Mouse (Mus musculus) intestine, embryonic 14.5 days (tissue): Measurements from ENCODE around the gene Rab21. TPM values are rescaled to one million over a fixed set of nuclear protein-coding genes. Genes with fewer than 3 reads are reported as not detected.
A peak's percentile ranks its signal among the peaks of the same experiment; 100 is the strongest.
"Not testable (repeated sequence)": the region's sequence is repeated elsewhere in the genome, so short reads cannot be mapped to it uniquely, and the experiment has no call there.

Experiments
- ATAC-seq: fragments of 200-750 bp; cut with Nextera tagmentation; replicated peaks from 2 replicates; pipeline ENCODE4 v1.8.0; 2017; ENCODE audit warnings: low read depth, moderate number of reproducible peaks, moderate TSS enrichment, moderate library complexity; ENCODE audit not compliant: low FRiP score, low TSS enrichment
- DNase-seq: peaks from one replicate; pipeline ENCODE4 v3.0.0-alpha.2; 2018; ENCODE audit warnings: low spot score
- H3K27ac ChIP-seq: fragments of 300-500 bp; sonication (generic); 2 replicates; pipeline ENCODE4 v1.5.1; 2014; ENCODE audit warnings: low read depth, mild to moderate bottlenecking, control low read depth
- H3K27me3 ChIP-seq: fragments of 300-500 bp; sonication (generic); replicated peaks from 2 replicates; pipeline ENCODE4 v1.6.1; 2014; ENCODE audit warnings: low read length, control low read depth; ENCODE audit not compliant: control insufficient read depth, insufficient read depth
- H3K36me3 ChIP-seq: fragments of 300-500 bp; sonication (generic); 2 replicates; pipeline ENCODE4 v1.6.1; 2014; ENCODE audit warnings: low read length, control low read depth; ENCODE audit not compliant: control insufficient read depth, insufficient read depth
- H3K4me1 ChIP-seq: fragments of 300-500 bp; sonication (generic); replicated peaks from 2 replicates; pipeline ENCODE4 v1.6.1; 2014; ENCODE audit warnings: low read length, control low read depth, mixed read lengths; ENCODE audit not compliant: control insufficient read depth, insufficient read depth
- H3K4me2 ChIP-seq: fragments of 300-500 bp; sonication (generic); 2 replicates; pipeline ENCODE4 v1.6.1; 2014; ENCODE audit warnings: low read length
- H3K4me3 ChIP-seq: fragments of 300-500 bp; sonication (generic); 2 replicates; pipeline ENCODE4 v1.5.1; 2014; ENCODE audit warnings: low read depth, low read length, control low read depth, mixed read lengths
- H3K9ac ChIP-seq: fragments of 300-500 bp; sonication (generic); 2 replicates; pipeline ENCODE4 v1.6.1; 2014; ENCODE audit warnings: mild to moderate bottlenecking, low read length
- H3K9me3 ChIP-seq: fragments of 300-500 bp; sonication (generic); 2 replicates; pipeline ENCODE4 v1.6.1; 2016; ENCODE audit warnings: low read length, control low read depth; ENCODE audit not compliant: control insufficient read depth
- WGBS: fragments of 180-500 bp; shearing (Covaris S2); extraction: QIAGEN DNeasy Blood & Tissue Kit; methylation state at CpG from one replicate; pipeline ENCODE4 v1.1.7; 2014; 5-methylcytosine and 5-hydroxymethylcytosine counted together
- polyA plus RNA-seq: library from polyadenylated mRNA; unstranded; fragments of >200 nt; fragmentation: Nextera tagmentation; extraction: Ambion mirVana; gene quantifications from 2 replicates; pipeline ENCODE4 v1.2.1, GENCODE M21; 2014

The Rab21 gene
- polyA plus RNA-seq, 1 experiment from 2014 or later, result 7.5 TPM

DNA sequence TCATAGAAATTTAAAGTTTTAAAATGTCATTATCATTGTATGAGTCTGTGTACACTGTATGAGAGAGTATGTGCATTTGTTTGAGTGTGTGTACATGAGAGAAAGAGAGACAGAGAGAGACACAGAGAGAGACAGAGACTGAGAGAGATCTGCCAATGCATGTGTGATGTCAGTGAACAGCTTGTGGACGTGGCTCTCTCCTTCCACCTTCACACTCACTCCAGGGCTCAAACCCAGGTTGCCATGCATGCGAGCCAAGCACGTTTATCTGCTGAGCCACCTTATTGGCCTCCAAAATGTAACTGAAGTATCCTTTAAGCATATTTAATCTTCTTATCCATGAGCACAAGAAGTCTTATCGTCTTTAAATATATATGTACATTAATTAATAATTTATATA is 21.5 kb upstream of the Rab21 start:
- H3K4me1 ChIP-seq, result no peaks in the 10 kb centered on the region
- DNase-seq (no peak), ATAC-seq (no peak)
- peaks cover 5% of the 10 kb centered on the region; the same call in 1 of the 2 replicates for H3K36me3 ChIP-seq
- no peak overlapping the region for H3K4me3 ChIP-seq
- 77% methylated on average over 4 of the region's 4 CpGs for WGBS
- H3K9ac ChIP-seq, result no peak overlapping the region
- no peak overlapping the region for H3K4me2 ChIP-seq
- H3K27ac ChIP-seq, result no peak overlapping the region
- no peaks in the 10 kb centered on the region for H3K27me3 ChIP-seq
- no peaks in the 10 kb centered on the region for H3K9me3 ChIP-seq

DNA sequence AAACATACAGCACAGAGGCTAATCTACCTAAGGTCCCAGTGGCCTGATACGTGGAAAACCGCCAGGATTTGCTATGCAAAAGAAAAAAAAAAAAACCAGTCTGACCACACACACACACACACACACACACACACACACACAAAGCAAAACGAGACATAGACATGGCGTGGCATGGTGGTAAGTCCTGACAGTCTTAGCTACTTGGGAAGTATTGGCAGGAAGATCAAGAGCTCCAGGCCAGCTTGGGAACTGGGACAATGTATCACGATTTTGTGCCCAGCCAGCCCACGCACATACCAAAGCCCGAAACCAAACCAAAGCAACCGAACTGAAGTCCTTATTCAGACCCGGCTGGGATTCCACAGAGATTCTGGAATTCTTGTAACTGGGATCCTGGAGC is 18.1 kb upstream of the Rab21 start:
- no peak for ATAC-seq
- WGBS, result 80% methylated on average over 9 of the region's 9 CpGs
- Histone ChIP-seq H3K4me3 (no peak overlapping the region), H3K36me3 (no peaks in the 10 kb centered on the region), H3K27ac (no peak overlapping the region), H3K4me2 (no peak overlapping the region), H3K9ac (no peak overlapping the region), H3K9me3 (no peaks in the 10 kb centered on the region), H3K4me1 (no peaks in the 10 kb centered on the region), H3K27me3 (no peaks in the 10 kb centered on the region)
- DNase-seq, result no peak

DNA sequence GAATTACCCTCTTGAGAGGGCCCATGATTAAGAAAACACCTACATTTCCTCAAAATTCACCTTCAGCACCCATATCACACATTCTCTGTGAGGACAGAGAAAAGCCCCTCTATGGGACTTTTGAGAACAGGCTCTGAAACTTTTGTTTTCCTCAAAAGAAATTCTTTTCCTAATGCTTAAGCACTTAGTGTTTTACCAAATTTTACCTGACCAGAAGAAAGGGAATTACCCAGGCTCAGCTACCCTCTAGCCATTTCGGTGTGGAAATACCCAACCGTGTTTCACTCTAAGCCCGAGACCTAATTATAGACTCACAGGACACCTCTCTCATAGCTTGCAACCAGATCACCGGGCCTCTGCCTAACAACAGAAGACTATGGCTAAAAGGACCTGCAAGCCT is 17.6 kb upstream of the Rab21 start:
- Histone ChIP-seq H3K36me3 (no peaks in the 10 kb centered on the region), H3K9ac (no peak overlapping the region), H3K4me3 (no peak overlapping the region), H3K4me2 (no peak overlapping the region), H3K27ac (no peak overlapping the region), H3K4me1 (no peaks in the 10 kb centered on the region), H3K27me3 (no peaks in the 10 kb centered on the region), H3K9me3 (no peaks in the 10 kb centered on the region)
- DNase-seq (no peak), ATAC-seq (no peak)
- 91% methylated on average over 4 of the region's 4 CpGs for WGBS

DNA sequence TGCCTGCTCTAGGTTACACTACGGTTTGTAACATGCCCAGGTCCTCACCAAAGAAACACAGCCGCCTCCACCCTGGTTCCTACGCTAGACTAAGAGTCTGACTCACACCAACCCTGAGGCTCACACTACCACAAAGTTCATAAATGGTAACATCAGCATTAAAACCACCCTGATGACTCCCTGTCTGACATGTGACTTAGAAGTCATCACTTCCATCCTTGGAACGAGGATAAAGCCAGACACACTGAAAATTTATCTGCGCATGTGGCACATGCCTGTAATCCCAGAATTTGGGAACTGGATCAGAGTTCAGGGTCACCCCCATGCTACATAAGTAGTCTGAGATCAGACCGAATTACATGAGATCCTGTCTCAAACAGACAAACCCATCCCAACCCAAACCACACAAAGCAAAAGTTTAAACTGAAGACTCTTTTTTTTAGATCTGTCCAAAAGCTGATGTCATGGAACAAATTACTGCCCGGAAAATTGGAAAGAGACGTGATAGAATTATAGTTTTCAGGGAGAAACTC is 17.1 kb upstream of the Rab21 start:
- Histone ChIP-seq H3K9ac (no peak overlapping the region), H3K4me2 (no peak overlapping the region), H3K27ac (no peak overlapping the region), H3K9me3 (no peaks in the 10 kb centered on the region), H3K4me3 (no peak overlapping the region), H3K4me1 (no peaks in the 10 kb centered on the region), H3K27me3 (no peaks in the 10 kb centered on the region), H3K36me3 (no peaks in the 10 kb centered on the region)
- ATAC-seq (no peak), DNase-seq (no peak)
- WGBS, result 85% methylated on average over 8 of the region's 8 CpGs

DNA sequence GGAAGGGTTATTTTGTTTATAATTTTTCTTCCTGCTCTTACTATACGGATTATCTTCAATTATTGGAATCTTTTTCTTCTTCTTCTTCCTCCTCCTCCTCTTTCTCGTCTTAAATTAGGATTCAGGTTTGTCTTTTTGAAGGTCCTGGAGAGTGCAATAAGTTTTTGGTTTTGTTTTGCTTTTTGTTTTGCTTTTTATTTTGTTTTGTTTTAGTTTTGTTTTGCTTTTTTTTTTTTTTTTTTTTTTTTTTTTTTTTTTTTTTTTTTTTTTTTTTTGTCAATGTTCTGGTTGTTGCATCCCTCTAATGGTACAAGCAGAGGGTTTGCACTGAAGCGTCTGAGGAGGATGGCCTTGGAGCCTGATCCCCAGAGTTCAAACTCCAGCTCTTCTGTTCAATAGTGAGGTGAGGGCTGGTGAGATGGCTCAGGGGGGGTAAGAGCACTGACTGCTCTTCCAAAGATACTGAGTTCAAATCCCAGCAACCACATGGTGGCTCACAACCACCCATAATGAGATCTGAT is 13.7 kb upstream of the Rab21 start:
- Histone ChIP-seq H3K4me3 (no peak overlapping the region), H3K27me3 (no peaks in the 10 kb centered on the region), H3K36me3 (no peaks in the 10 kb centered on the region), H3K9me3 (no peaks in the 10 kb centered on the region), H3K9ac (no peak overlapping the region), H3K27ac (no peak overlapping the region), H3K4me1 (no peaks in the 10 kb centered on the region), H3K4me2 (no peak overlapping the region)
- DNase-seq, result no peak
- ATAC-seq, result no peak
- 78% methylated on average over 3 of the region's 3 CpGs for WGBS

DNA sequence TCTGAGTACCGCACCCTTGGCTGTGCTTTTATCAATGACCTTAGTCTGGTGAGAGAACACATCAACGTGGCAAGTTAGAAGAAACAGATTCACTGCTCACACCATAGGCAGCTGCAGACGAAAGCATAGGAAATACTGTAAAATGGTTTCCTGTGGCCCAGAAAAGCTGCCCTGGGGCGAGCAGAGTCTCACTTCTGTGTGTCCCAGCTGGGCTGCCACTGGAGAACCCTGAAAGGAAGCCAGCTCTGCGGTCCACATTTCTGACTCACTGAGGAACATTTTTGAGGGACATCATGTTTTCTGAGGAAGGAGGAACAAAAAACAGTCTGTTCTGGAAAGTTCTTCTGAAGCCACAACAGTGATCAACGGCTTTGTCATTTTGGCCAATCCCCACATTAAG is 13.1 kb upstream of the Rab21 start:
- ATAC-seq (no peak), DNase-seq (no peak)
- Histone ChIP-seq H3K27ac (no peak overlapping the region), H3K27me3 (no peaks in the 10 kb centered on the region), H3K4me1 (no peaks in the 10 kb centered on the region), H3K36me3 (no peaks in the 10 kb centered on the region), H3K4me2 (no peak overlapping the region), H3K4me3 (no peak overlapping the region), H3K9ac (no peak overlapping the region), H3K9me3 (no peaks in the 10 kb centered on the region)
- WGBS, result 76% methylated on average over 6 of the region's 6 CpGs

DNA sequence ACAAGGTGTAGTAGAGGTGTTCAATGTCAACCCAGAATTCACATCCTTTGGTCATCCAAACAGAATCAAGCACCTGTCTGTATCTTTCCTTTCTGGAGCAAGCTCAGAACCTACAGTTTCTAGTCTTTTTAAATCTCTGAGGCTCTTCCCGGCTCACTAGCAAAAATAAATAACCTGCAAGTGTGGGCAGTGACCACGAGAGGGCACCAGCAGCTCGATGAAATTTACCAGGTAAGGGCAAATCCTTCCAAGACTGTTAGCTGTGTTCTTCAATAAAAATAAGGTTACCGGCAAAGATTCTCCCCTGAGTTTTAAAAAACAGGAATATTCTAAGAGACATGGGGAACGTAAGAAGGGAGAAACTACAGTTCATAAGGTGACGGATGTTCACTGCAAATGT is 7.9 kb upstream of the Rab21 start:
- no peak overlapping the region for H3K9ac ChIP-seq
- 10% methylated on average over 6 of the region's 6 CpGs for WGBS
- H3K4me1 ChIP-seq, result no peaks in the 10 kb centered on the region
- peak; percentile 78 for DNase-seq
- H3K27ac ChIP-seq, result no peak overlapping the region
- no peaks in the 10 kb centered on the region for H3K9me3 ChIP-seq
- no peaks in the 10 kb centered on the region for H3K36me3 ChIP-seq
- ATAC-seq, result no peak
- no peak overlapping the region for H3K4me3 ChIP-seq
- H3K4me2 ChIP-seq, result no peak overlapping the region
- no peaks in the 10 kb centered on the region for H3K27me3 ChIP-seq

DNA sequence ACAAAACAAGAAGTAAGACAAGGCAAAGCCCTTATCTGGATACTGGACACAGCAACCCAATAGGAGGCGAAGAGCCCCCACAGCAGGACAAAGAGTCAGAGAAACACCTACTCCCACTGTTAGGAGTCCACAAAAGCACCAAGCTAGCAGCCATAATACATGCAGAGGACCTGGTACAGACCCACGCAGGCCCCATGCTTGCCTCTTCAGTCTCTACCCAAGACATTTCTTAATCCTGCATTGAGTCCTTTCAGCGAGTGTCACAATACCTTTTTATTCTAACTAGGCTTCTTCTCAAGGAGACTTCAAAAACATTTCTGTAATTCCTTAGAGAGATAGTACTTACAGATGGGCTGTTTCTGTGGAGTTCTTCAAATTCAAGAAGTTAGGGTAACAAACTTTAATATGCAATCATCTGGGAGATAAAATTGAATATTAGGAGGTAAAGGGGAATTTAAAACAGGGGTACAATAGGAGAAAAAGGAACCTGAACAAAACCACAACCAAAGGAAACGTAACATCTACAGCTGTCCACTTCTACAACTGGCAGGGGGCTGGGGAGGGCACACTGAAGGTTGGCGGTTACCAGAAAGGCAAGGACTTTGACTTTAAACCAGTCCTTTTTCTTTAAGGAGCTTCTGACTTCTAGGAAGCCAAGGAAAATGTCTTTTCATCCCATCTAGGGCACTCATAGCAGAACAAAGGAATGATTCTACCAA is 6.1 kb upstream of the Rab21 start:
- ATAC-seq (no peak), DNase-seq (no peak)
- 78% methylated on average over 5 of the region's 5 CpGs for WGBS
- no peak overlapping the region for H3K4me2 ChIP-seq
- H3K4me1 ChIP-seq, result peaks cover under 1% of the 10 kb centered on the region; the same call in 1 of the 2 replicates
- H3K27ac ChIP-seq, result no peak overlapping the region
- no peak overlapping the region for H3K4me3 ChIP-seq
- H3K36me3 ChIP-seq, result no peaks in the 10 kb centered on the region
- H3K9me3 ChIP-seq, result no peaks in the 10 kb centered on the region
- H3K9ac ChIP-seq, result no peak overlapping the region
- H3K27me3 ChIP-seq, result no peaks in the 10 kb centered on the region

DNA sequence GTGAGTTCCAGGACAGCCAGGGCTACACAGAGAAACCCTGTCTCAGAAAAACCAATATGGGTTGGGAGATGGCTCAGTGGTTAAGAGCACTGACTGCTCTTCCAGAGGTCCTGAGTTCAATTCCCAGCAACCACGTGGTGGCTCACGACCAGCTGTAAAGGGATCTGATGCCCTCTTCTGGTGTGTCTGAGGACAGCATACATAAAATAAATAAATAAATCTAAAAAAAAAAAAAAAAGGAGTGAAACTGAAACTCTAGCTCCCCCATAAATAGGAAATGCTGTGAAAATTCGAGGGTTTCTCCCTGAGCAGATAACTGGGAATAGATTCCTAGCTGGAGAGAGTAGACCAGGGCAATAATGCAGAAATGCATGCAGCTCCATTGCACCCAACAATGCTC is 3.0 kb upstream of the Rab21 start:
- H3K9me3 ChIP-seq, H3K4me3 ChIP-seq, H3K4me2 ChIP-seq, DNase-seq, H3K27ac ChIP-seq, H3K9ac ChIP-seq, ATAC-seq, H3K27me3 ChIP-seq, H3K36me3 ChIP-seq: not testable (repeated sequence)
- H3K4me1 ChIP-seq, result peaks cover 13% of the 10 kb centered on the region
- 62% methylated on average over 3 of the region's 3 CpGs for WGBS
